Mouse (Mus musculus) cerebellum, postnatal 10 days (tissue): ENCODE measurements around the gene Slc13a3.

Source experiments
- DNase-seq, 2 experiments: peaks; one replicate each; pipeline ENCODE4 v3.0.0; 2021; ENCODE audit warnings: mixed read lengths in 2 of 2

Slc13a3 gene

DNA sequence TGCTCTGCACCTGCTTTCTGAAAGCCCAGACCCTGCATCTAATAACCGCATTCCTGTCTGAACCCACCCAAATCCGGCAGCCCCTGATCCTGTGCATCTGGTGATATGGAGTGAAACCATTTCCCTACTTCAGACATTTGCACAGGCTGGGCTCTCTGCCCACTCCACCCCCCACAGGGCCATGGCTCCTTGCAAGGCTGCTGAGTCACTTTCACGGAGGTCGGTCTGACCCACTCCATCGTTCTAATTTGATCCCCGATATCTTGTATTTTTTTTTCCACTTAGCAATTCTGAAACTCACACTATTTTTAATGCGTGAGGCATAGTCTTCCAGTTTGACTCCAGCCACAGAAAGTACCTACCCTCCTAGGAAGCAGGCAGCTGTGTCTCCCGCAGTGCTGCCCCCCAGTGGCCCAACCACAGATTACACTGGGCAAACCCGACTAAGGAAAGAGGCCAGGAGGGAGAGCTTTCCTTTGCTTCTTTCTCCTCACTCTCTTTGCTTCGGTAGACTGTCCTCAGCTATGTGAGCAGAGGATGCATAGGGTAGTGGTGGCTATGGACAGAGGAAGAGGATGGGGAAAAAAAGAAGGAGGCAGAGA lies 65.2 kb downstream of the Slc13a3 start:
- DNase-seq: peak; percentile 82 to 84

DNA sequence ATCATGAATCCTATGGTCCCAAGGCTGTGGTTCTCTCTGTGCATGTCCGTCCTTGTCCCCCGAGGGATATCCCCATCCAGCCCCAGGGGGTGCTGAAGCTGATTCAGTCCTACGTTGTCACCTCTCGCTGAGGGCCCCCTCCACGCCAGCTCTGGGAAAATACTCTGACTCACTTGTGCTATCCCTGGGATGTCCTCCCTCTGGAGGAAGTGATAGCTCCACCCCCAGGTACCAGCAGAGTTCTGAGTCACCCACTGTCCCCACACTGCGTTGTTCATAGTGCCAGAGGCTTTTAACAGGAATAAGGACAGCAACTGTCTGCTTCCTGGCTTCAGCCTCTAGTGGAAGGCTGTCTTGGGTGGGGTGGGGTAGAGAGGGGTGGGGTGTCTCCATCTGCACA lies 67.7 kb downstream of the Slc13a3 start:
- no peak for DNase-seq

GRCm38 (mm10) chr2:165404951-165405350 lies 68.1 kb downstream of the Slc13a3 start:
- no peak for DNase-seq

DNA sequence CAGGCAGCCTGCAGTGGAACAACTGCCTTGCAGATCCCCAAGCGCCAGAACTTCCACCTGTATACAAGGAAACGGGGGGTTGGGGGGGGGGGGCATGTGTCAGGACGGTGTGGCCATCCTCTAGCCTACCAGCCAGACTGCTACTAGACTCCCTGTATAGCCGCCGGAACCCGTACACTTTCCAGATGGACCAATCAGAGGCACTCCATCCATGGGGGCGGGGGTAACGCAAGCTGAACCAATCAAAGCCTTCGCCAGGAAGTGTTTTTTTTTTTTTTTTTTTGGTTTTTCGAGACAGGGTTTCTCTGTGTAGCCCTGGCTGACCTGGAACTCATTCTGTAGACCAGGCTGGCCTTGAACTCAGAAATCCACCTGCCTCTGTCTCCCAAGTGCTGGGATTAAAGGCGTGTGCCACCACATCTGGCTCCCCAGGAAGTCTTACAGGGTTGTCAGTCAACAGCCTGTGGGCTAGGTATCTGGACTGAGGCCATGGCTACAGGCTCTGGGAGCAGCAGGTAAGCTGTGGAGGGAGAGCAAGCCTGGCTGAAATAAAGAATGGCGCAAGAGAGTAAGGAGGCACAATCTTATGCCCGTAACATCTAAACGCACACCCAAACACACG lies 74.8 kb downstream of the Slc13a3 start:
- DNase-seq: peak; percentile 61 to 63

DNA sequence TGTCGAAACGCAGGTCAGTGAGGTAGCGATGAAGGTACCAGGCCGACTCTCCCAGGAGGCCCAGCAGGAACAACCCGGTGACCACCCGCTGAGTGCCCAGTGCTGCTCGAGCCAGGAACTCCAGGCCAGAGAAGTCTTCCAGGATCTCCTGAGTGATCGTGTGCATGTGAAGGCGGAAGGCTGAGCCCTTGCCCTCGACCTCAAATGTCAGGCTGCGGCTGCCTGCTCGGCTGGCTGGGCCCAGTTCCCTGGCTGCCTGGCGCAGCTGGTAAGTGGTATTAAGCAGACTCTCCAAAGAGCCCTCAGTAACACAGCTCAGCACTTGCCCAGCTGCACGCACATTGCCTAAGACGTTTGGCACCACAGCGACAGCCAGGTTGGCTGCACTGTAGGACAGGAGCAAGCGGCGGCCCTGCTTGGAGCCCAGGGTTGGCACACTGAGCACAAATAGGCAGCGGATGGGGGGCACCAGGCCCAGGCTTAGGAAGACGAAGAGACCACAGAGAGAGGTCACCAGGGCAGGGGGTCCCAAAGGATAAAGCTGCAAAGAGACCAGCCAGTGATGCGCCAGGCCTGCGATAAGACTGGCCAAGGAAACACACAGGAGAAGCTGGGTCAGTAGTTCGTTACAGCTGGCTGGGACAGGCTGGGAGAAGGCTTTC lies 75.4 kb downstream of the Slc13a3 start:
- DNase-seq: peak; percentile 55 to 62

DNA sequence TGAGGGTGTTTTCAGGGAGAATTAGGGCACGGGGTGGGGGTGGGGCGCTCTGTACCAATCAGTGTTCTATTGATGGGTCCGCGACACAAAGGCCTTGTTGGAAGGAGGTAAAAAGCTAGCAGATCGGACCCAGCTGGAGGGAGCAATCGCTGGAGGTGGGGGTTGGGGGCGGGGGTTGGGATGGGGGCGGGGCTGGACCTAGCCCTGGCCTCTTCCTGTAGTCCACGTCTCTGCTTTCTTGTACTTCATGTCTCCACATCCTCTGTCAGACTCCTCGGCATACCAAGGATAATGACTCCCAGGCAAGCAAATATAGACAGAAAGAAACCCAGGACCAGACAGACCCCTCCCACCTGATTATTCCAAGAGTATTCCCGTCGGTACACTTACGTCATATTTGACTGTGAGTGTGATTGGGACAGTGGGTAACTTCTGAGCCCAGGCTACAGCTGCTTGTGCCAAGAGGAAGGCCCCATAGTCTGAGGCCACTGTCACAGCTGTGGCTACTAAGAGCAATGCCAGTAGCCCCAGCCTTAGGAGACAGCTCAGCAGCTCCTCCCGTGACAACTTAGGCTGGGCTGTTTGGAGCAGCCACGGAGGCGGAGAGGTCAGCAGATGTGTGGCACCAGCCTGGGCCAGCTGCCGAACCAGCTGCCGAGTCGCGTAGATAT lies 76.1 kb downstream of the Slc13a3 start:
- DNase-seq: peak in 1 of 2 experiments; percentile 21

DNA sequence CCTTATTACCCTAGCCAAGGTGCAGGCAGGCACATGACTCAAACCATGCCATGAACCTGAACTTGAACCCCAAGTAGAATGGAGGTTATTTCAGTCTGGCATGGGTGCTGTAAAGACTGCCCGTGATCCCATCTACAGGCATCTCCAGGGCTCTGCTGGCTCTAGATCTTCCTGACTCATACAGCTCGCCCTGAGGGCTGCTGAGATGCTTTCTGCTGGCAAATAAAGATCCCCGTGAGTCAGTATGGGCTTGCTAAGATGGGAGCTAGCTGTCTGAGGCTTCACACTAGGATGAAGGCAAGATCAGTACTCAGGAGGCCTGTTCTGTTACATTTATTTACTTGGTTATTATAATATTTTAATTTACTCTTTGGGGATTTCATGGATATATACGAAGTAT lies 80.9 kb downstream of the Slc13a3 start:
- no peak for DNase-seq

- peak; percentile 69 to 74 for DNase-seq
Observed at GRCm38 (mm10) chr2:165391561-165391960, 81.5 kb downstream of the Slc13a3 start.

DNA sequence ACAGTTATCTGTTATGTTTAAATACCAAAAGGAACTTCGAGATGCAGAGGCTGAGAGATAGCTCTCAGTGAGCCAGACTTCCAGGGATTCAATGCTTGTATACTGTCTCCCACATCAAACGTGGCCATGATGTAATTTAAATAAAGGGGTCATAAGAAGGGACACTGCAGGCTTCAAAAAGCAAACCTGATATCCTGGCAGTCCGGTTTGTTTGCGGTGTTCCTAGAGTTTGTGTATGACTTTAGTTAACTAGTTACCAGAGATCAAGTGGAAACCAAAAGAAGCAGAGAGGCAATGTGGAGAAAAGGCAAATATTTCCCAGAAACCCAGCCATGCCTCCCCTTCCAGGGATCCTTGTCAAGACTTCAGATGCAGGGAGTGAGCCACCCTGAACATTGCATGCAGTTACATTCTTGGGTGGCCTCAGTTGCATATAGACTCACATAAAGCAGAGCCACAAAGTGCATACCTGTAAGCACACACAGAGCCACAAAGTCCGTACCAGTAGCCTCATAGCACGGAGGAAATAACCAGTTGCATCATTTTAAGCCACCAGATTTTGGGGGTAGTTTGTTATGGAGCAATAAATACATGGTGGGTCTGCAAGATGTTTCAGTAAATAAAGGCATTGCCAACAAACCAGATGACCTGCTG lies 83.6 kb downstream of the Slc13a3 start:
- no peak for DNase-seq

DNA sequence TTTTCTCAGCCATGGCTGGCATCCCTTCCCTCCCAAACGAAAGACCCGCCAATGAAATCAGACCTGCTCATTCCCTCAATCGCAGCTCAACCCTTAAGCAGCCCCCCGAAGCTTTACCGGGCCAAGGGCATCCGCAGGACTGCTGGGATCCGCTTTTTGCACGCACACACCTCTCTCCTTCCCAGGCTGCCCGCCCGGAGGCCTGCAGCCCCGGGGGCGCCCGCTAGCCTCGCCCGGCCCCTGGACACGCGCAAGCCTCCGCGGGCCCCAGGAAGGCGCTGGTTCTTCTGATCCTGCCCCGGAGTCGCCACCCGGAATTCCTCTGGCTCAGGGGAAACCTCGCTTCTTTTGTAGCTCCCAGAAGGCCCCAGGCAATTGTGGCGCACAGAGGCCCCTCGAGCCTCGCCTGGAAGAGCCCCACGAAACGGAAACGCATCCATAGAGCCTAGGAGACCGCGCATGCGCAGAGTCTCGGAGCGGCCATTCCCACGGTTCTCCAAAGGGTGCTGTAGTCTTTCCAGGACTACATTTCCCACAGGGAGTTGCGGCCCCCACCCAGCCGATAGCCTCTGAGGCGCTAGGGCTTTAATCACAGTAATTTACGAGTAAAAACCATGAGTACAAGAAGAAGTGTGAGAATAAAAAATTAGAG lies 85.1 kb downstream of the Slc13a3 start, which contains the start of gene Zfp334:
Gene Zfp334, minus strand, starts transcription at position 416 of the 652 bp plus-strand sequence.
- peak; percentile 99 for DNase-seq

DNA sequence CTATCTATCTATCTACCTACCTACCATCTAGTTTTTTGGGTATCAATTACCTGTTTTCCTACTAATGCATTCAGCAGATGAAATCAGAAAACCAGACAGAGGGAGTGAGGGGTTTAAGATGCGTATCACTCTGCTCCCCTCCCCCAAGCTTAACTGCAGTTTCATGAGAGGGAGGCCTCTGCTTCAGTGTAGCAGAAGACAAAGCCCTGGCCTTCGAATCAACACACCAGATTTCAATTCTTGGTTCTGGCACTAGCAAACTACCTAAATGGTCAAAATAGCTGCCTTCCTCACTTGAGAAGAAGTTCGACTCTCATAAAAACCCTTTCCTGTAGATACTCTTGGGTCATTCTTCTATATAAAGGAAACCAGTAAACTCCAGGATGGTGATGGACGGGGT lies 85.7 kb downstream of the Slc13a3 start:
- peak in 1 of 2 experiments; percentile 38 for DNase-seq

GRCm38 (mm10) chr2:165380050-165380449 lies 93.0 kb downstream of the Slc13a3 start:
- no peak for DNase-seq

GRCm38 (mm10) chr2:165376001-165376400 lies 97.0 kb downstream of the Slc13a3 start:
- no peak for DNase-seq

- DNase-seq: no peak
Observed at GRCm38 (mm10) chr2:165375478-165375877, 97.6 kb downstream of the Slc13a3 start.

DNA sequence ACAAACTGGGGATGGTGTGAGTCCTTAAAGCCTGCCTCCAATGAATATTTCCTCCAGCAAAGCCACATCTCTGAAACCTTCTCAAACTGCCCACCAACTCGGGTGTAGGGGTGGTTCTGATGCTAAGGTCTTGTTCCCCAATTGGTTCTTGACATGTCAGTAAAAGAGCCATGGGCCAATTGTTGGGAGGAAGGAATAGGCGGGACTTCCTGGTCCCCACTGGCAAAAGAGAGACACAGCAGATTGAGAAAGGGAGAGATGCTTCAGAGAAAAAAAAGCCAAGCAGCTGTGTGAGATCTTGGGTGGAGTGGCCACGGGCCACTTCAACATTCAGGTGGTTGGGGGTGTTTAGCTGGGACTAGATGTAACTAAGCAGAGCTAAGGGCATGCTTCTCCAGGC lies 102.0 kb downstream of the Slc13a3 start:
- DNase-seq: peak; percentile 55 to 63

DNA sequence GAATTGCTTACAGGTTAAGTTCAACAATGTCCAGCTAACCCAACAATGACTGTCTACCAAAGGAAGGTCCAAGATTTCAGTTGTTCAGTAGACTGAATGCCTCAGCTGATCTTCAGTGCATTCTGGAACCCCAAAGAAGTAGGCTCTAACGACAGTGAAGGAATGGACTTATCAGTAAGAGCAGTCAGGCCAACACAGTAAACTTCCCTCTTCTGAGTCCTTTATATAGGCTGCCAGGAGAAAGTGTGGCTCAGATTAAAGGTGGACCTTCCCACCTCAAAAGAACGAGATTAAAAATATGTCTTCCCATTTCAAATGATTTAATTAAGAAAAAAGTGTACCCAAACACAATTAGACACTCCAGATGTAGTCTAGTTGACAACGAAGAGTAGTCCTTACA lies 102.7 kb downstream of the Slc13a3 start:
- DNase-seq: no peak

GRCm38 (mm10) chr2:165368496-165368895 lies 104.5 kb downstream of the Slc13a3 start, which contains the start of gene Zfp663:
Gene Zfp663, minus strand, starts transcription at chr2:165368729.
- peak; percentile 48 to 57 for DNase-seq

- DNase-seq: peak in 1 of 2 experiments; percentile 30
Observed at GRCm38 (mm10) chr2:165367868-165368439, 105.1 kb downstream of the Slc13a3 start.

GRCm38 (mm10) chr2:165367047-165367520 lies 105.9 kb downstream of the Slc13a3 start:
- DNase-seq: no peak

GRCm38 (mm10) chr2:165364334-165365091 lies 108.5 kb downstream of the Slc13a3 start:
- DNase-seq: peak; percentile 88 to 92

DNA sequence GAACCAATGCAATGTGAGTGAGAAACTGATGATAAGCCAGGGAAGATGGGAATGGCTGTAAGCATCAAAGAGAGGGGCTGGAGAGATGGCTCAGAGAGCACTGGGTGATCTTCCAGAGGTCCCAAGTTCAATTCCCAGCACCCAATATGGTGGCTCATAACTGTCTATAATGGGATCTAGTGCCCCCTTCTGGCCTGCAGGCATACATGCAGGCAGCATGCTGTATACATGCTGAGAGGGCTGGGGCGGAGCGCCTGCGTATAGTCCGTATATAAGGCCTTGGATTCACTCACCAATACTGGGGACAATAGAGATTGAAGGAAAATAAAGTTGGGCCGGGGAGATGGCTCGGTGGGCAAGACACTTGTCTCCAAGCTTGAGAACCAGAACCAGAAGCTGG lies 109.7 kb downstream of the Slc13a3 start:
- DNase-seq: no peak
